Comparison of ENCODE assay signal across 9 mouse cellular contexts in genomic region chr7:142522352-142522751, GRCm38 (mm10). TPM values are rescaled to one million over a fixed set of nuclear protein-coding genes. Genes with fewer than 3 reads are reported as not detected.
DNase-seq lines count a peak whose midpoint lies in the region; ATAC-seq and TF ChIP-seq lines count a peak whose summit lies in the region.
"Had no signal": no experiment of that assay in that cellular context is flagged by ENCODE, and none has a peak within 500 bp of the region (broad histone marks: within the 10 kb centered on the region; RNA-seq: fewer than 3 reads in every experiment).

No protein-coding gene starts in this region.

- no peak overlapping the region for H3K4me3 ChIP-seq in liver, embryonic 12.5 days
- no peak overlapping the region for H3K4me3 ChIP-seq in bone marrow, adult 2 months (replicated peaks; ENCODE audit: control insufficient read depth, low read depth, low read length)
- no peak overlapping the region for H3K4me3 ChIP-seq in heart, embryonic 12.5 days
- H3K4me3 ChIP-seq in limb, embryonic 14.5 days (replicated peaks; ENCODE audit: low read length) = no peak overlapping the region

- no peak overlapping the region for H3K9ac ChIP-seq in liver, embryonic 12.5 days
- no peak overlapping the region for H3K9ac ChIP-seq in heart, embryonic 12.5 days
- H3K9ac ChIP-seq in limb, embryonic 14.5 days (ENCODE audit: low read depth, low read length, severe bottlenecking) = no peak overlapping the region

- 25% methylated on average over 4 of the region's 4 CpGs for WGBS in liver, embryonic 12.5 days (ENCODE audit: insufficient replicate concordance)
- WGBS in bone marrow, adult 2 months = 39% methylated on average over 4 of the region's 4 CpGs
- WGBS in heart, embryonic 12.5 days = 34% methylated on average over 4 of the region's 4 CpGs
- 28% methylated on average over 4 of the region's 4 CpGs for WGBS in limb, embryonic 14.5 days

- ATAC-seq in liver, embryonic 12.5 days = no peak
- ATAC-seq in heart, embryonic 12.5 days (ENCODE audit: insufficient number of reproducible peaks, low FRiP score) = peak; percentile 52; the same call in 1 of the 2 replicates
- ATAC-seq in limb, embryonic 14.5 days (ENCODE audit: low FRiP score, low read depth) = peak; percentile 23; the same call in 1 of the 2 replicates

- no peak overlapping the region for H3K27ac ChIP-seq in liver, embryonic 12.5 days
- H3K27ac ChIP-seq in bone marrow, adult 2 months (ENCODE audit: control insufficient read depth, insufficient read depth, low read depth, low read length, poor library complexity) = no peak overlapping the region
- H3K27ac ChIP-seq in heart, embryonic 12.5 days (ENCODE audit: poor library complexity, severe bottlenecking) = peak overlapping the region; percentile 90
- H3K27ac ChIP-seq in limb, embryonic 14.5 days (replicated peaks; ENCODE audit: low read depth, low read length) = peak overlapping the region; percentile 80; the same call in 1 of the 2 replicates
- H3K27ac ChIP-seq: macrophage had no signal

- H3K27me3 ChIP-seq in liver, embryonic 12.5 days (replicated peaks) = no peaks in the 10 kb centered on the region
- H3K27me3 ChIP-seq in heart, embryonic 12.5 days (replicated peaks) = no peaks in the 10 kb centered on the region
- no peaks in the 10 kb centered on the region for H3K27me3 ChIP-seq in limb, embryonic 14.5 days (ENCODE audit: control insufficient read depth, insufficient read depth, low read length)

- DNase-seq in liver = peak; percentile 70
- no peak for DNase-seq in limb, embryonic 14.5 days (ENCODE audit: low spot score)
- peak; percentile 56 for DNase-seq in urinary bladder, postnatal 25 days (ENCODE audit: low spot score)
- no peak for DNase-seq in frontal cortex, postnatal 25 days (ENCODE audit: low spot score in 2 of 2)
- DNase-seq in spleen, adult 18-20 months = no peak

- no peaks in the 10 kb centered on the region for H3K9me3 ChIP-seq in liver, embryonic 12.5 days (replicated peaks)
- H3K9me3 ChIP-seq in heart, embryonic 12.5 days (replicated peaks) = no peaks in the 10 kb centered on the region
- H3K9me3 ChIP-seq in limb, embryonic 14.5 days (ENCODE audit: control insufficient read depth, low read length) = no peaks in the 10 kb centered on the region

- H3K4me2 ChIP-seq in liver, embryonic 12.5 days = no peak overlapping the region
- no peak overlapping the region for H3K4me2 ChIP-seq in heart, embryonic 12.5 days
- no peak overlapping the region for H3K4me2 ChIP-seq in limb, embryonic 14.5 days (replicated peaks; ENCODE audit: low read depth, low read length, severe bottlenecking)

- H3K36me3 ChIP-seq in liver, embryonic 12.5 days = no peaks in the 10 kb centered on the region
- H3K36me3 ChIP-seq in heart, embryonic 12.5 days = no peaks in the 10 kb centered on the region
- no peaks in the 10 kb centered on the region for H3K36me3 ChIP-seq in limb, embryonic 14.5 days (ENCODE audit: control insufficient read depth, insufficient read depth, low read length)

- peak; percentile 29; the same call in 1 of the 2 replicates for TF ChIP-seq CTCF in bone marrow, adult 2 months (IDR thresholded peaks at IDR 0.05; ENCODE audit: control insufficient read depth, insufficient read depth, low read length)

- TF ChIP-seq POLR2A in bone marrow, adult 2 months (IDR thresholded peaks at IDR 0.05; ENCODE audit: borderline replicate concordance, control insufficient read depth, low read depth, low read length) = no peak
- TF ChIP-seq POLR2A in limb, embryonic 14.5 days (IDR thresholded peaks at IDR 0.05; ENCODE audit: borderline replicate concordance, extremely low read depth, insufficient read depth, insufficient read length) = no peak

- H3K4me1 ChIP-seq in liver, embryonic 12.5 days = peaks cover 60% of the 10 kb centered on the region
- no peaks in the 10 kb centered on the region; the same call in 1 of the 2 replicates for H3K4me1 ChIP-seq in bone marrow, adult 2 months (ENCODE audit: control insufficient read depth, insufficient read depth, low read length)
- peaks cover 53% of the 10 kb centered on the region for H3K4me1 ChIP-seq in heart, embryonic 12.5 days (replicated peaks)
- peaks cover 52% of the 10 kb centered on the region for H3K4me1 ChIP-seq in limb, embryonic 14.5 days (ENCODE audit: control insufficient read depth, insufficient read depth, low read length)

RNA-seq across cellular contexts. Expression of gene Mrpl23, which starts 10.1 kb away (rescaled TPM):
- 10.4 and 14.4 TPM in 2 replicates for polyA plus RNA-seq in liver, embryonic 12.5 days (2016; fragmentation: Nextera tagmentation; extraction: Ambion mirVana)
- 0.40 and 0.86 TPM in 2 replicates for polyA plus RNA-seq in bone marrow, adult 2 months (2011; ENCODE audit: insufficient read depth, insufficient read length, low replicate concordance, missing spikeins)
- 12.0 and 15.2 TPM in 2 replicates for polyA plus RNA-seq in heart, embryonic 12.5 days (2016; fragmentation: Nextera tagmentation; extraction: Ambion mirVana)
- polyA plus RNA-seq in limb, embryonic 14.5 days (2012; rRNA removed) = 94.6 and 97.2 TPM in 2 replicates
- 30.0 and 40.8 TPM in 2 replicates for polyA plus RNA-seq in limb, embryonic 14.5 days (2014; fragmentation: Nextera tagmentation; extraction: Ambion mirVana)

RNA-seq across cellular contexts. Expression of gene Tnnt3, which starts 23.7 kb away (rescaled TPM):
- 0.51 TPM in 1 of 2 replicates, not detected in the other for polyA plus RNA-seq in liver, embryonic 12.5 days (2016; fragmentation: Nextera tagmentation; extraction: Ambion mirVana)
- 42.0 and 73.4 TPM in 2 replicates for polyA plus RNA-seq in bone marrow, adult 2 months (2011; ENCODE audit: insufficient read depth, insufficient read length, low replicate concordance, missing spikeins)
- 6.4 and 9.3 TPM in 2 replicates for polyA plus RNA-seq in heart, embryonic 12.5 days (2016; fragmentation: Nextera tagmentation; extraction: Ambion mirVana)
- polyA plus RNA-seq in limb, embryonic 14.5 days (2012; rRNA removed) = 42.5 and 114 TPM in 2 replicates
- 101 and 183 TPM in 2 replicates for polyA plus RNA-seq in limb, embryonic 14.5 days (2014; fragmentation: Nextera tagmentation; extraction: Ambion mirVana)
- polyA plus RNA-seq: macrophage had no signal

Comparison
In these comparisons a context has a peak if more than half of its experiments do, and no peak if none do; other contexts are left out.
1. DNase-seq: peak in liver (single experiment) and urinary bladder, postnatal 25 days (single experiment); none in limb, embryonic 14.5 days (single experiment), frontal cortex, postnatal 25 days (0 of 2) and spleen, adult 18-20 months (0 of 2).
2. H3K27ac ChIP-seq: peak in heart, embryonic 12.5 days (single experiment) and limb, embryonic 14.5 days (single experiment); none in liver, embryonic 12.5 days (single experiment) and bone marrow, adult 2 months (single experiment).